Mouse (Mus musculus): Measurements from ENCODE around the gene Mrpl52. TPM values are rescaled to one million over a fixed set of nuclear protein-coding genes. Genes with fewer than 3 reads are reported as not detected.

Gene Mrpl52
- polyA plus RNA-seq, 1 experiment from 2014 or later, result 268 TPM

Other genes starting within 250 kb of the Mrpl52 start
- gene Dad1, start 172.8 kb upstream of the Mrpl52 start, polyA plus RNA-seq (2015; fragmentation: Nextera tagmentation; extraction: Ambion mirVana), result 398 and 402 TPM in 2 replicates
- 49.6 and 52.2 TPM in 2 replicates for gene Abhd4, start 172.7 kb upstream of the Mrpl52 start, polyA plus RNA-seq (2015; fragmentation: Nextera tagmentation; extraction: Ambion mirVana)
- gene Olfr49, start 142.0 kb upstream of the Mrpl52 start, polyA plus RNA-seq (2015; fragmentation: Nextera tagmentation; extraction: Ambion mirVana), result not detected in 2 replicates
- 38.3 and 41.6 TPM in 2 replicates for gene Oxa1l, start 66.1 kb upstream of the Mrpl52 start, polyA plus RNA-seq (2015; fragmentation: Nextera tagmentation; extraction: Ambion mirVana)
- 10.7 and 11.9 TPM in 2 replicates for gene Slc7a7, start 9.1 kb upstream of the Mrpl52 start, polyA plus RNA-seq (2015; fragmentation: Nextera tagmentation; extraction: Ambion mirVana)
- 180 and 182 TPM in 2 replicates for gene Mmp14, start 4.7 kb downstream of the Mrpl52 start, polyA plus RNA-seq (2015; fragmentation: Nextera tagmentation; extraction: Ambion mirVana)
- 51.5 and 57.5 TPM in 2 replicates for gene Lrp10, start 37.2 kb downstream of the Mrpl52 start, polyA plus RNA-seq (2015; fragmentation: Nextera tagmentation; extraction: Ambion mirVana)
- gene Rem2, start 49.2 kb downstream of the Mrpl52 start, polyA plus RNA-seq (2015; fragmentation: Nextera tagmentation; extraction: Ambion mirVana), result 14.6 and 16.2 TPM in 2 replicates
- 83.6 and 87.0 TPM in 2 replicates for gene Prmt5, start 90.6 kb downstream of the Mrpl52 start, polyA plus RNA-seq (2015; fragmentation: Nextera tagmentation; extraction: Ambion mirVana)
- 58.1 and 68.7 TPM in 2 replicates for gene Haus4, start 127.7 kb downstream of the Mrpl52 start, polyA plus RNA-seq (2015; fragmentation: Nextera tagmentation; extraction: Ambion mirVana)
- gene Ajuba, start 150.6 kb downstream of the Mrpl52 start, polyA plus RNA-seq (2015; fragmentation: Nextera tagmentation; extraction: Ambion mirVana), result 49.0 and 52.8 TPM in 2 replicates
- 8.6 and 8.8 TPM in 2 replicates for gene 4931414P19Rik, start 179.1 kb downstream of the Mrpl52 start, polyA plus RNA-seq (2015; fragmentation: Nextera tagmentation; extraction: Ambion mirVana)
- 378 and 407 TPM in 2 replicates for gene Psmb5, start 191.1 kb downstream of the Mrpl52 start, polyA plus RNA-seq (2015; fragmentation: Nextera tagmentation; extraction: Ambion mirVana)
- 0.94 and 4.7 TPM in 2 replicates for gene Psmb11, start 194.5 kb downstream of the Mrpl52 start, polyA plus RNA-seq (2015; fragmentation: Nextera tagmentation; extraction: Ambion mirVana)
- gene Gm17606, start 214.0 kb downstream of the Mrpl52 start, polyA plus RNA-seq (2015; fragmentation: Nextera tagmentation; extraction: Ambion mirVana), result not detected in 2 replicates
- 4.0 and 4.2 TPM in 2 replicates for gene Cdh24, start 214.5 kb downstream of the Mrpl52 start, polyA plus RNA-seq (2015; fragmentation: Nextera tagmentation; extraction: Ambion mirVana)